Mouse (Mus musculus) lung, adult 2 months (tissue): Measurements from ENCODE around the gene App. TPM values are rescaled to one million over a fixed set of nuclear protein-coding genes. Genes with fewer than 3 reads are reported as not detected.

Experiments
- DNase-seq: peaks from one replicate; pipeline ENCODE4 v3.0.0; 2022
- H3K4me1 ChIP-seq: fragments of 200-500 bp; 2 replicates; pipeline ENCODE4 v1.6.1; 2011; ENCODE audit warnings: low read length; ENCODE audit not compliant: control insufficient read depth, insufficient read depth
- H3K4me3 ChIP-seq: fragments of 200-500 bp; replicated peaks from 2 replicates; pipeline ENCODE3; 2011; ENCODE audit warnings: low read depth, mild to moderate bottlenecking, control low read depth, low read length; ENCODE audit errors: extremely low read depth
- CTCF ChIP-seq: fragments of 200-500 bp; IDR thresholded peaks from 2 replicates; pipeline ENCODE4 v1.5.1; 2011; ENCODE audit warnings: mild to moderate bottlenecking, low read length, control low read depth; ENCODE audit not compliant: insufficient read depth
- POLR2A ChIP-seq: fragments of 200-500 bp; IDR thresholded peaks from 2 replicates; pipeline ENCODE4 v1.6.1; 2011; ENCODE audit warnings: low read depth, mild to moderate bottlenecking, control low read depth, low read length, borderline replicate concordance; ENCODE audit errors: extremely low read depth
- WGBS: fragments of 180-500 bp; shearing (Covaris S2); methylation state at CpG from one replicate; pipeline ENCODE4 v1.1.7; 2018; 5-methylcytosine and 5-hydroxymethylcytosine counted together
- polyA plus RNA-seq: library from polyadenylated mRNA; depleted of rRNA; stranded (reverse); fragments of >200 nt; gene quantifications from 2 replicates; pipeline ENCODE4 v1.2.3, GENCODE M21; 2012

Gene App
- polyA plus RNA-seq, 1 experiment = 650 TPM

DNA sequence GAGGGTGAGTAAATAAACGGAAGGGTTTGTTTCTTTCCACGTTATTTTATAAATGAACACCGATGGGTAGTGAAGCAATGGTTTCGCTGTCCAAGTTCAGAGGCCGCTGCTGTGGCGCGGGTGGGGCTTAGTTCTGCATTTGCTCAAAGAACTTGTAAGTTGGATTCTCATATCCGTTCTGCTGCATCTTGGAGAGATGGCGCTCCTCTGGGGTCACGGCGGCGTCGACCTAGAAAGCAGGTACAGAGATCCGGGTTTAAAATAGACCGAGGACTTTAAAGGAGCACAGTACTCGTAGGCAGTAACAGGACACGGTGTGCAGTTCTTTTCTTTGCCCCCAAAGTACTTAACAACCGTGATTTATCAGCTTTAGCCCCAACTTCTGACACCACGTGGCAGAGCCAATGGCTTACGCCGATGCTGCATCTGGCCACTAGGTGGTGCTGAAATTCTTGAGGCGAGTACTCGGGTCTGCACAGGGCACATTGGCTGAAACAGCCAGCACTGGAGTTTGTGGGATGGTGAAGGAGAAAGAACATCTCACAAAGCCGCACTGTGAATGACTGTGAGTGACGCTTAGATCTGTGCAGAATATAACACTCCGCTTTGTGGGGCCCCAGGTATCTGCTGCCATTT, 218.2 kb downstream of the App start:
- peak; percentile 79 for DNase-seq
- WGBS = 42% methylated on average over 26 of the region's 26 CpGs

DNA sequence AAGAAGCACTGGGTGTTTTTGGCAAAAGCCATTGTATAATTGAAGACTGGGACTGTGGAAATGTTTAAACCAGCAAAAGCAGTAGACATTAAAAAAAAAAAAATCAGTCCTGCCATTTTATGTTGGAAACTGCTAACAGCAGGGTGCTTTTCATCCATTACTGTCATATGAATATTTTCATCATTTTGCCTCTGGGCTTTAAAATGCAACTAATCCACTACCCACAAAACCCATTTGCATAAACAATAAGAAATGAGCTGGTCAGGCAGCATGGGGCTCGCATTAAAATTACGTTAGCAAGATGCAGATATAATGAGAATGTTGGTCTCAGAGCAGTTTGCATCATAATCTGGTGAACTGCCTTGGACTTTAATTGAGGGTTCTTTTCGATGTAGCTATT, 242.5 kb downstream of the App start:
- WGBS = 83% methylated on average over 3 of the region's 3 CpGs
- no peak for DNase-seq
- no peaks in the 10 kb centered on the region for H3K4me1 ChIP-seq
- no peak overlapping the region for H3K4me3 ChIP-seq
- TF ChIP-seq POLR2A (no peak), CTCF (no peak)

More for the DNA sequence above, 218.2 kb downstream of the App start:
- TF ChIP-seq CTCF (peak; percentile 95), POLR2A (no peak)
- no peak overlapping the region for H3K4me3 ChIP-seq
- H3K4me1 ChIP-seq = peaks cover 2% of the 10 kb centered on the region; the same call in 1 of the 2 replicates

DNA sequence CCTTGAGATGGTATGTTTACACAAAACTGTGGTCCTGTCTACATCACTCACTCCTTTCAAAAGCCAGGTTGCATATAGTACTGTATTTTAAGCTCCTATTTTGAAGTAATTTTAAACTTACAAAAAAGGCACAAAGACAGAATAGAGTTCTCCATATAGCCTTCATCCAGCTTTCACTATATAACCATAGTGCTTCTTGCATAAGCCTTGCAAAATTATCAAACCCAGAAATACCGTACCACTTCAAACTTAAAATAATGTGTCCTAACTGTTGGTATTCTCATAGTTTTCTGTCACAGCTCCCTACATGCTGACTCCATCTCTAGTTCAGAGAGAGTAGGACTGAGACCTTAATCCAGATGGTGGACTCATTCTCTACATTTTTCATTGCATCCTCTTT, 245.7 kb downstream of the App start:
- no peaks in the 10 kb centered on the region for H3K4me1 ChIP-seq
- DNase-seq = no peak
- WGBS = 98% methylated on average over 1 of the region's 1 CpGs
- TF ChIP-seq POLR2A (no peak), CTCF (no peak)
- H3K4me3 ChIP-seq = no peak overlapping the region

DNA sequence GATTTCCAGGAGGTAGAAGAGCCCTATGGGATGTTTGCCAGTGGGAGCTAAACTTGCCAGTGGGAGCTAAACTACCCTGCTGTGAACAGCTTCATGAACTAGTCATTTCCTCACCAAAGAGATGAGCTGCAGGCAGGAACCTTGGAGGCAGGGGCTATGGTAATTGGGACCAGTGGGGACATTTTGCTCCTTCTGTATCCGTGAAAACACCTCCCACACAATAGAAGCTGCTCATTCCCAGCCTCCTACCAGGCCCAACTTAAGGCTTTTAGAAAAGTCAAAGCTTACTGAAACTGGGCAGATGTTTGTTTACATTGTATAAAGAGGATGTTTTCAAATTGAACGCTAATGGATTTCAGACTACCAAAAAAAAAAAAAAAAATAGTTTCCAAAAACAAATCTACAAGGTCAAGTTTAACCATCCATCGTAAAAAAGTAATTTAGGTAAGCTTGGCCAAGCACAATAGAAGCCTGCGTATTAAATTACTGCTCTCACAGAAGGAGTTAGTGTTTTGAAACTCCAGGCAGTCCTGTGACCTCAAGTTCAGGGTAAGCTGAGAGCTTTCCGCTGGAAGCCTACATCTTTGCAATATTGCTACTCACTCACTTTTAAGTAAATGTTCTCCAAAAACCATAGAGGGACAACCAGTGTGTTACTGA, 253.8 kb downstream of the App start:
- DNase-seq = no peak
- no peak overlapping the region for H3K4me3 ChIP-seq
- TF ChIP-seq POLR2A (no peak), CTCF (no peak)
- H3K4me1 ChIP-seq = no peaks in the 10 kb centered on the region
- WGBS = 52% methylated on average over 5 of the region's 5 CpGs

DNA sequence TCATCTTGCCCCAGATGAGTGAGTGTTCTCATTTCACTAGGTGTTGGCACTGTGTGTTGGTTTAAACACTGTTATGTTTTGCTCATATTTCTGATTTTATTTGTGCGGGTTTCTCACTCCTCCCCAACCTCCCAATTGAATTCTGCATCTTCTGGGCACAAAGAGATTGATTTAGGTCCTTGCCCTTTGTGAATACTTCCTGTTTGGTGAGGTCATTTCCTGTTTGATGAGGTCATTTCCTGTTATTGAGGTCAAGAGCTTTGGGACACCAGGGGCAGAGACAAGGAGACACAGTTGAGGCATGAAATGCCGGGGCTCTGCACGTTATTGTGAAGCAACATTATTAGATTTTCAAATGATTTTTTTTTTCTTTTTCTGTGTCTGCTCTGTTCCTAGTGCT, 254.5 kb downstream of the App start:
- DNase-seq = no peak
- WGBS = 61% methylated on average over 3 of the region's 3 CpGs
- TF ChIP-seq POLR2A (no peak), CTCF (no peak)
- Histone ChIP-seq H3K4me3 (no peak overlapping the region), H3K4me1 (no peaks in the 10 kb centered on the region)

DNA sequence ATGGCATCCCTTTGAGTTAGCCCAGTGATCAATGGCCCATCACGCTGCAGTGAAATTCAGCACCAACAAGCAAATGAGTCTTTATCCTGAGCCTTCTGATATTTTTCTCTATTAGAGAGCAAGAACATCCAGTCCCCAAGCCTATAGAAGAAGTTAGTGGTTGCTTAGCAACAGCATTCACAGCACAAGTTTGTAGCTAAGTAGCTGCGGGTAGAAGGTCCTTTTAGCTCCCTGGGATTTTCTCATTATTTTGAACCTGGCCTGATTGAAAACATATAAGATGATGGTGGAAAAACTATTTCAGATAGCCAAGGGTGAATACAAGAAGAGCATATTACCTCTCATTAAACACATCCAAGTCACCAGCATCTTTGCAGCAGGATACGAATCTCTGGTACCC, 256.8 kb downstream of the App start:
- TF ChIP-seq POLR2A = no peak
- TF ChIP-seq CTCF = no peak
- H3K4me3 ChIP-seq = no peak overlapping the region
- DNase-seq = no peak
- H3K4me1 ChIP-seq = no peaks in the 10 kb centered on the region
- WGBS = 76% methylated on average over 3 of the region's 3 CpGs

DNA sequence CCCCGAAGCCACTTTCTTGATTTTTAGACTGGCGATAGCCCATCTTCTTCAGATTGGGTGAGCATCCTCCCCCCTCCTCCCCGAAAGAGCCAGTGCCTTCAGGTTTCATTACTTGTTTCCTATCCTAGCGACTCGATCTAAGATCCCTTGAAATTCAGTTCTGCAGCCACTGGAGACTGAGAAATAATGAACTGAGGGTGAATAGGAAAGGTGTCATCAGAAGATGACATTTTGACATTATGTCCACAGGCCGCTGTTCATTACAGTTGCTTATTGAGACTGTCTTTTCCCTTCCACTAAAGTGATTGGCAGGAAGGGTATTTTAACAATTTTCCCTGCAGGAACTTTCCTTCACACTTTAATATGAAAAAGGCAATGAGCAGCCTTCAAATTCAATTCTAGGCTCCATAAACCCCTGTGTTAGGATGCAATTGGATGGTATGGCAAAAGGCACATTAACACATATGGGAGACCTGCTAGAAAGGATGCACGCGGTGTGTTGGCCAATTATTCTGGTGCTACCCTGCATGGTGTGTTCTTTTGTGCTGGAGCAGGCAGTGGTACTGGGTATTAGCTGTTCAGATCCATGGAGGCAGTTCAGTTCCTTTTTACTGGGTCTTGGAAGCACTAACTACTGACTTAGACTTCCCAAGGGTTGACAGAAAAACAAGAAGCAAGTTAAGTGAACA, 261.9 kb downstream of the App start:
- DNase-seq = no peak
- H3K4me3 ChIP-seq = no peak overlapping the region
- H3K4me1 ChIP-seq = no peaks in the 10 kb centered on the region
- WGBS = 90% methylated on average over 8 of the region's 8 CpGs
- TF ChIP-seq CTCF (no peak), POLR2A (no peak)

DNA sequence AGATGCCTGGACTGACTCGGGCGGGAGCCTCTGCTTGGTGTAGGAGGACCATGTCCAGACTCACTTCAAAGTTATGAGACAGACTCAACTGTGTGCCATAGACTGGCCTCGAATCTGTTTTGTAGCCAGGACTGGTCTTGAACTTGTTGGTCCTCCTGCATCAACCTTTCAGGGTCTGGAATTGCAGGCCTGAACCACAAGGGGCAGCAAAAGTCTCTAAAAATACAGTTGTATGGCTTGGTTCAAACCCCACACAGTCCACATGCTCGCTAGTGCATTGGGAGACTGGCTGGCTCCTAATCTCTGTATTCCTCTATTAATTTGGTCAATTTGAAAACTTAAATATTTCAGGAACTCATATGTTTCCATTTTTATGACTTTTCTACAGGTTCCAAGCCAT, 270.6 kb downstream of the App start:
- 92% methylated on average over 4 of the region's 4 CpGs for WGBS
- TF ChIP-seq POLR2A = no peak
- TF ChIP-seq CTCF = no peak
- H3K4me1 ChIP-seq = no peaks in the 10 kb centered on the region
- no peak overlapping the region for H3K4me3 ChIP-seq
- no peak for DNase-seq
